Mouse (Mus musculus): Measurements from ENCODE around the gene Irf7. TPM values are rescaled to one million over a fixed set of nuclear protein-coding genes. Genes with fewer than 3 reads are reported as not detected.
A peak's percentile ranks its signal among the peaks of the same experiment; 100 is the strongest.
"Not testable (repeated sequence)": the region's sequence is repeated elsewhere in the genome, so short reads cannot be mapped to it uniquely, and the experiment has no call there.

The Irf7 gene
- total RNA-seq, 2 experiments from 2014 or later, result 0.82 to 1.1 TPM

- DNase-seq, result no peak
- intact Hi-C loops (cut with DNase I; ENCODE audit: low total_unique reads), result no loop called here
These were observed 11.7 kb upstream of the Irf7 start for GRCm38 (mm10) chr7:141277701-141278678.

GRCm38 (mm10) chr7:141276546-141276945 is 10.3 kb upstream of the Irf7 start, which contains the start of gene Cdhr5:
Gene Cdhr5, minus strand, starts transcription at chr7:141276786.
- intact Hi-C loops (cut with DNase I; ENCODE audit: low total_unique reads), result no loop called here
- DNase-seq, result no peak

- DNase-seq, result no peak
- intact Hi-C loops (cut with DNase I; ENCODE audit: low total_unique reads), result no loop called here
These were observed 9.1 kb upstream of the Irf7 start for GRCm38 (mm10) chr7:141275356-141275755.

GRCm38 (mm10) chr7:141270631-141271030 is 4.3 kb upstream of the Irf7 start:
- no peak for DNase-seq
- intact Hi-C loops (cut with DNase I; ENCODE audit: low total_unique reads), result no loop called here

GRCm38 (mm10) chr7:141269273-141269545 is 2.9 kb upstream of the Irf7 start:
- intact Hi-C loops (cut with DNase I; ENCODE audit: low total_unique reads), result no loop called here
- no peak for DNase-seq

GRCm38 (mm10) chr7:141268466-141269272 is 2.4 kb upstream of the Irf7 start:
- intact Hi-C loops (cut with DNase I; ENCODE audit: low total_unique reads), result no loop called here
- no peak for DNase-seq

GRCm38 (mm10) chr7:141265411-141265738 is 906 bp downstream of the Irf7 start:
- DNase-seq, result no peak

GRCm38 (mm10) chr7:141264761-141265410 is 1.4 kb downstream of the Irf7 start:
- peak; percentile 37 for DNase-seq
- intact Hi-C loops (cut with DNase I; ENCODE audit: low total_unique reads), result loop anchor here (5.0 kb wide), 1 partner anchor 97 kb away; no protein-coding TSS in a partner anchor

More at GRCm38 (mm10) chr7:141265411-141265738, 906 bp downstream of the Irf7 start:
- intact Hi-C loops (cut with DNase I; ENCODE audit: low total_unique reads), result no loop called here

- intact Hi-C loops (cut with DNase I; ENCODE audit: low total_unique reads), result loop anchor here (5.0 kb wide), 1 partner anchor 98 kb away; no protein-coding TSS in a partner anchor
- no peak for DNase-seq
These were observed 2.1 kb downstream of the Irf7 start for GRCm38 (mm10) chr7:141264041-141264700.

- intact Hi-C loops (cut with DNase I; ENCODE audit: low total_unique reads), result loop anchor here (5.0 kb wide), 1 partner anchor 99 kb away; no protein-coding TSS in a partner anchor
- no peak for DNase-seq
These were observed 2.6 kb downstream of the Irf7 start for GRCm38 (mm10) chr7:141263640-141264039.

- intact Hi-C loops (cut with DNase I; ENCODE audit: low total_unique reads), result loop anchor here (5.0 kb wide), 1 partner anchor 101 kb away; no protein-coding TSS in a partner anchor
- DNase-seq, result no peak
These were observed 4.8 kb downstream of the Irf7 start for GRCm38 (mm10) chr7:141261480-141261879.

- intact Hi-C loops (cut with DNase I; ENCODE audit: low total_unique reads), result no loop called here
- DNase-seq, result no peak
These were observed 10.1 kb downstream of the Irf7 start for GRCm38 (mm10) chr7:141256159-141256558.

- intact Hi-C loops (cut with DNase I; ENCODE audit: low total_unique reads); DNase-seq: not testable (repeated sequence)
These were observed 15.8 kb downstream of the Irf7 start for GRCm38 (mm10) chr7:141250486-141250885.

- intact Hi-C loops (cut with DNase I; ENCODE audit: low total_unique reads), result no loop called here
- no peak for DNase-seq
These were observed 34.7 kb downstream of the Irf7 start for GRCm38 (mm10) chr7:141231551-141231950.

- intact Hi-C loops (cut with DNase I; ENCODE audit: low total_unique reads), result no loop called here
- no peak for DNase-seq
These were observed 35.2 kb downstream of the Irf7 start for GRCm38 (mm10) chr7:141231111-141231510.

GRCm38 (mm10) chr7:141230570-141230969 is 35.7 kb downstream of the Irf7 start:
- intact Hi-C loops (cut with DNase I; ENCODE audit: low total_unique reads), result no loop called here

GRCm38 (mm10) chr7:141229702-141230101 is 36.6 kb downstream of the Irf7 start:
- no peak for DNase-seq
- intact Hi-C loops (cut with DNase I; ENCODE audit: low total_unique reads), result no loop called here

More at GRCm38 (mm10) chr7:141230570-141230969, 35.7 kb downstream of the Irf7 start:
- DNase-seq, result no peak

GRCm38 (mm10) chr7:141228279-141229067 is 37.8 kb downstream of the Irf7 start, which contains the start of gene Phrf1:
Gene Phrf1, plus strand, starts transcription at chr7:141228784.
- intact Hi-C loops (cut with DNase I; ENCODE audit: low total_unique reads), result no loop called here
- DNase-seq, result peak; percentile 91
